In the genomic region with DNA sequence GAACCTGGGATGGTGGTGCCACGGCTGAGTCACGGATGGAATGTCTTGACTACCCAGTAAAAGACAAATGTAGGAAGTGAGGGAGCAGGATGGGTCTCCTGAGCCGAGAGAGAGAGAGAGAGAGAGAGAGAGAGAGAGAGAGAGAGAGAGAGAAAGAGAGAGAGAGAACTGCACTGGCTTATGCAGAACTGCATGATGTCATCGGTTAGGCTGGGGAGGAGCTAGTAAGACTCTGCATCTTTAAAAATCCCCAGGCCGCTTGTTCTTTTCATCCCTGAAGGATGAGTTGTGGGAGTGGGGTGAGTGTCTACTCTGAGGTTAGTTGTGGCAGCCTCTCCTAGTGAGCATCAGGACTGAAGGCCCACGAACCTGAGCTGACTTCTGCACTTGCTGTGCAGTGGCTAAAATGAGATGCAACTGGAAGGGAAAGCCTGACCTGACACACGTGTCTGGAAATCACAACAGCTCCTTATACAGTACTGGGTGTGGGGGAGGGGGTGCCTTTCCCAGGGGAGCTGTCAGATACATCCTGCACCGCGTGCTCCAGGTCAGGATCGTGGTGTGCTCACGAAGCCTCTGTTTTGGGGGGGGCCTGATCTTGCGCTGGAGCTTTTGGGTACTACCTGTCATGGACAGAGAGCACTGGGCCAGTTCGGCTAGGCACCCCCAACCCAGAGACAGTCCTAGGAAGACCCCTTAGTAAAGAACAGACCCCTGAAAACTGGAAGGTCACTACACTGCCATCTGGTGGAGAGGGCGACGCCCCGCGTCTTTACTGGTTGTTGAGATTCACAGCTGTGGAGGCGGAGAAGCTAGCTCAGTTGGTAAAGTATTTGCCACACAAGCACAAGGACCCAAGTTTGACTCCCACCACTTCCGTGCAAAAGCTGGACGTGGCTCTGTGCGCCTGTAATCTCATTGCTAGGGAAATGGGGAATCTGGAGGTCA, we compare ENCODE assay signal across 9 mouse cellular contexts. TPM values are rescaled to one million over a fixed set of nuclear protein-coding genes. Genes with fewer than 3 reads are reported as not detected.
A peak's percentile ranks its signal among the peaks of the same experiment; 100 is the strongest.
DNase-seq lines count a peak whose midpoint lies in the region; ATAC-seq and TF ChIP-seq lines count a peak whose summit lies in the region.
"Had no signal": no experiment of that assay in that cellular context is flagged by ENCODE, and none has a peak within 500 bp of the region (broad histone marks: within the 10 kb centered on the region; RNA-seq: fewer than 3 reads in every experiment).

No protein-coding gene starts in this region.

- TF ChIP-seq CTCF in lung, adult 2 months (IDR thresholded peaks at IDR 0.05; ENCODE audit: insufficient read depth, low read length): 0 out of 2 replicates have a peak, but pooled peaks have one; percentile 14

- H3K4me1 ChIP-seq in forebrain, embryonic 11.5 days (replicated peaks; ENCODE audit: control insufficient read depth, insufficient read depth, low read length): no peaks in the 10 kb centered on the region
- H3K4me1 ChIP-seq in forebrain, embryonic 16.5 days (replicated peaks; ENCODE audit: control insufficient read depth, insufficient read depth, low read length): peaks cover 8% of the 10 kb centered on the region; the same call in 1 of the 2 replicates
- H3K4me1 ChIP-seq in lung, adult 2 months (ENCODE audit: control insufficient read depth, insufficient read depth, low read length): no peaks in the 10 kb centered on the region
- peaks cover 6% of the 10 kb centered on the region for H3K4me1 ChIP-seq in forebrain, embryonic 14.5 days (ENCODE audit: control insufficient read depth, insufficient read depth, low read length)

- no peak overlapping the region for H3K27ac ChIP-seq in forebrain, embryonic 11.5 days (ENCODE audit: low read depth, low read length)
- H3K27ac ChIP-seq in forebrain, embryonic 16.5 days (ENCODE audit: low read length): no peak overlapping the region
- H3K27ac ChIP-seq in forebrain, embryonic 14.5 days (ENCODE audit: low read depth, low read length): no peak overlapping the region
- H3K27ac ChIP-seq: limb, embryonic 15.5 days had no signal

- no peak for TF ChIP-seq POLR2A in lung, adult 2 months (IDR thresholded peaks at IDR 0.05; ENCODE audit: borderline replicate concordance, extremely low read depth, low read depth, low read length)

- H3K4me3 ChIP-seq in forebrain, embryonic 11.5 days (ENCODE audit: low read depth, low read length): no peak overlapping the region
- no peak overlapping the region for H3K4me3 ChIP-seq in forebrain, embryonic 16.5 days (replicated peaks; ENCODE audit: low read length)
- H3K4me3 ChIP-seq in lung, adult 2 months (replicated peaks; ENCODE audit: extremely low read depth, low read depth, low read length): no peak overlapping the region
- no peak overlapping the region for H3K4me3 ChIP-seq in forebrain, embryonic 14.5 days (ENCODE audit: low read depth, low read length)
- H3K4me3 ChIP-seq: limb, embryonic 15.5 days had no signal

- ATAC-seq in forebrain, embryonic 11.5 days (replicated peaks; ENCODE audit: low FRiP score): no peak
- ATAC-seq in forebrain, embryonic 16.5 days: no peak
- ATAC-seq in forebrain, embryonic 14.5 days: no peak
- ATAC-seq in erythroid progenitor cell, adult 5-6 weeks (replicated peaks; ENCODE audit: low FRiP score, poor library complexity, severe bottlenecking): no peak

- H3K27me3 ChIP-seq in forebrain, embryonic 11.5 days (ENCODE audit: control insufficient read depth, insufficient read depth, low read length): no peaks in the 10 kb centered on the region
- no peaks in the 10 kb centered on the region for H3K27me3 ChIP-seq in forebrain, embryonic 16.5 days (replicated peaks; ENCODE audit: control insufficient read depth, insufficient read depth, low read length)
- H3K27me3 ChIP-seq in forebrain, embryonic 14.5 days (replicated peaks; ENCODE audit: control insufficient read depth, insufficient read depth, low read length): no peaks in the 10 kb centered on the region
- H3K27me3 ChIP-seq: limb, embryonic 15.5 days had no signal

- H3K4me2 ChIP-seq in forebrain, embryonic 11.5 days (ENCODE audit: low read depth, low read length, severe bottlenecking): no peak overlapping the region
- no peak overlapping the region for H3K4me2 ChIP-seq in forebrain, embryonic 16.5 days (ENCODE audit: low read length)
- H3K4me2 ChIP-seq in forebrain, embryonic 14.5 days (ENCODE audit: low read length): no peak overlapping the region
- H3K4me2 ChIP-seq: limb, embryonic 15.5 days had no signal

- no peak overlapping the region for H3K9ac ChIP-seq in forebrain, embryonic 11.5 days (ENCODE audit: low read length)
- H3K9ac ChIP-seq in forebrain, embryonic 16.5 days (replicated peaks; ENCODE audit: low read depth, low read length): no peak overlapping the region
- no peak overlapping the region for H3K9ac ChIP-seq in forebrain, embryonic 14.5 days (ENCODE audit: low read length)
- H3K9ac ChIP-seq: limb, embryonic 15.5 days had no signal

- 52% methylated on average over 21 of the region's 21 CpGs for WGBS in forebrain, embryonic 11.5 days
- WGBS in forebrain, embryonic 16.5 days: 47% methylated on average over 21 of the region's 21 CpGs
- 44% methylated on average over 21 of the region's 21 CpGs for WGBS in lung, adult 2 months
- WGBS in forebrain, embryonic 14.5 days: 54% methylated on average over 21 of the region's 21 CpGs

- no peaks in the 10 kb centered on the region for H3K36me3 ChIP-seq in forebrain, embryonic 11.5 days (ENCODE audit: control insufficient read depth, insufficient read depth, low read length)
- no peaks in the 10 kb centered on the region for H3K36me3 ChIP-seq in forebrain, embryonic 16.5 days (ENCODE audit: control insufficient read depth, insufficient read depth)
- no peaks in the 10 kb centered on the region for H3K36me3 ChIP-seq in forebrain, embryonic 14.5 days (ENCODE audit: control insufficient read depth, insufficient read depth, low read length)
- H3K36me3 ChIP-seq: limb, embryonic 15.5 days had no signal

- peak; percentile 77 for DNase-seq in forebrain, embryonic 11.5 days (ENCODE audit: low spot score)
- no peak for DNase-seq in lung, adult 2 months
- DNase-seq in lung, adult 18-20 months: no peak
- peak; percentile 51 for DNase-seq in forebrain, embryonic 14.5 days (ENCODE audit: low spot score)
- peak; percentile 57 for DNase-seq in retina, postnatal 1 day
- DNase-seq in spleen, postnatal 10 days (ENCODE audit: low spot score in 2 of 2): no peak

- no peaks in the 10 kb centered on the region for H3K9me3 ChIP-seq in forebrain, embryonic 11.5 days (ENCODE audit: control insufficient read depth, low read length)
- H3K9me3 ChIP-seq in forebrain, embryonic 16.5 days (ENCODE audit: control insufficient read depth, low read length): no peaks in the 10 kb centered on the region
- H3K9me3 ChIP-seq in forebrain, embryonic 14.5 days (replicated peaks; ENCODE audit: control insufficient read depth, low read length): no peaks in the 10 kb centered on the region
- H3K9me3 ChIP-seq: limb, embryonic 15.5 days had no signal

RNA-seq across cellular contexts. Expression of a gene that starts 16.8 kb away (rescaled TPM):
- polyA plus RNA-seq in forebrain, embryonic 11.5 days (2014; fragmentation: Nextera tagmentation; extraction: Ambion mirVana): 1.3 and 1.6 TPM in 2 replicates
- 0.17 TPM in 1 of 2 replicates, not detected in the other for polyA plus RNA-seq in forebrain, embryonic 16.5 days (2015; fragmentation: Nextera tagmentation; extraction: Ambion mirVana)
- polyA plus RNA-seq in lung, adult 2 months (2012; rRNA removed): 6.1 and 25.1 TPM in 2 replicates
- polyA plus RNA-seq in forebrain, embryonic 14.5 days (2014; fragmentation: Nextera tagmentation; extraction: Ambion mirVana): not detected in 2 replicates
- not detected in 2 replicates for total RNA-seq in erythroid progenitor cell, adult 5-6 weeks (2015; ENCODE audit: low replicate concordance)
- total RNA-seq in erythroid progenitor cell, adult 5-6 weeks (2017; ENCODE audit: low replicate concordance): not detected in 2 replicates

Comparison
In these comparisons a context has a peak if more than half of its experiments do, and no peak if none do; other contexts are left out.
1. DNase-seq: peak in forebrain, embryonic 11.5 days (single experiment), forebrain, embryonic 14.5 days (single experiment) and retina, postnatal 1 day (single experiment); none in lung, adult 2 months (single experiment), lung, adult 18-20 months (0 of 2) and spleen, postnatal 10 days (0 of 2).